Mouse (Mus musculus) CH12.LX (cell line): ENCODE results near the gene Ugt1a10. TPM values are rescaled to one million over a fixed set of nuclear protein-coding genes. Genes with fewer than 3 reads are reported as not detected.
"Not testable (repeated sequence)": the region's sequence is repeated elsewhere in the genome, so short reads cannot be mapped to it uniquely, and the experiment has no call there.

ENCODE experiments used
- DNase-seq: peaks from one replicate; pipeline ENCODE4 v3.0.0-alpha.2; 2013; ENCODE audit errors: extremely low read depth
- H3K27ac ChIP-seq: 2 replicates; pipeline ENCODE4 v1.5.1; 2012; ENCODE audit warnings: low read depth, mild to moderate bottlenecking, control low read depth, moderate library complexity; ENCODE audit not compliant: insufficient read depth
- H3K27me3 ChIP-seq: replicated peaks from 2 replicates; pipeline ENCODE3; 2012; ENCODE audit warnings: inconsistent platforms
- H3K36me3 ChIP-seq, 2 experiments: replicated peaks in 1 of 2; 2 replicates each; pipeline versions ENCODE3 to v1.6.1; 2012; ENCODE audit warnings: inconsistent platforms in 1 of 2, low read length in 1 of 2, mild to moderate bottlenecking in 1 of 2, mixed read lengths in 1 of 2, moderate library complexity in 1 of 2; ENCODE audit not compliant: control insufficient read depth in 1 of 2, insufficient read depth in 1 of 2
- H3K4me1 ChIP-seq, 2 experiments: 2 replicates each; pipeline ENCODE4 v1.6.1; 2012; ENCODE audit warnings: inconsistent platforms in 1 of 2, moderate library complexity in 1 of 2; ENCODE audit not compliant: insufficient read depth in 2 of 2, control insufficient read depth in 1 of 2
- H3K4me2 ChIP-seq: 2 replicates; pipeline ENCODE4 v1.6.1; 2012; ENCODE audit warnings: low read depth, mild to moderate bottlenecking, control low read depth; ENCODE audit not compliant: poor library complexity, insufficient read depth, severe bottlenecking
- H3K4me3 ChIP-seq, 3 experiments: fragments of 150-350 bp in 1 of 3; sonication (generic) in 1 of 3; replicated peaks in 1 of 3; 2 replicates each; pipeline versions ENCODE3 to v1.5.1; 2011 to 2012; ENCODE audit warnings: low read depth in 2 of 3, low read length in 2 of 3, mild to moderate bottlenecking in 2 of 3, moderate library complexity in 2 of 3, control low read depth in 1 of 3, improper control_type of control experiment in 1 of 3, inconsistent platforms in 1 of 3, mixed read lengths in 1 of 3; ENCODE audit not compliant: poor library complexity in 1 of 3
- H3K79me2 ChIP-seq: replicated peaks from 2 replicates; pipeline ENCODE4 v1.6.1; 2012; ENCODE audit warnings: mild to moderate bottlenecking, moderate library complexity; ENCODE audit not compliant: control insufficient read depth, poor library complexity, insufficient read depth, severe bottlenecking; ENCODE audit errors: extremely low read depth
- H3K9ac ChIP-seq: 2 replicates; pipeline ENCODE4 v1.6.1; 2012; ENCODE audit warnings: low read depth, mild to moderate bottlenecking, control low read depth, moderate library complexity; ENCODE audit not compliant: insufficient read depth
- H3K9me3 ChIP-seq: replicated peaks from 2 replicates; pipeline ENCODE3; 2012; ENCODE audit warnings: low read length, inconsistent platforms, mixed read lengths
- CTCF ChIP-seq, 2 experiments: IDR thresholded peaks in 1 of 2; conservative IDR thresholded peaks in 1 of 2; 2 replicates each; pipeline ENCODE4 v1.5.1; 2011 to 2012; ENCODE audit warnings: low read depth in 2 of 2, low read length in 2 of 2, improper control_type of control experiment in 1 of 2, inconsistent platforms in 1 of 2, mild to moderate bottlenecking in 1 of 2, moderate library complexity in 1 of 2
- ELF1 ChIP-seq: IDR thresholded peaks from 2 replicates; pipeline ENCODE4 v1.6.1; 2014; ENCODE audit warnings: low read depth, mild to moderate bottlenecking, inconsistent platforms, low read length, improper control_type of control experiment
- ETS1 ChIP-seq: conservative IDR thresholded peaks from 2 replicates; pipeline ENCODE4 v1.6.1; 2012; ENCODE audit warnings: low read depth, mild to moderate bottlenecking, inconsistent platforms, low read length, improper control_type of control experiment, moderate library complexity
- JUND ChIP-seq: conservative IDR thresholded peaks from 2 replicates; pipeline ENCODE4 v1.6.1; 2011; ENCODE audit warnings: low read depth, low read length, improper control_type of control experiment
- MAX ChIP-seq: IDR thresholded peaks from 2 replicates; pipeline ENCODE4 v1.6.1; 2011; ENCODE audit warnings: low read length, improper control_type of control experiment
- MYC ChIP-seq: IDR thresholded peaks from 2 replicates; pipeline ENCODE4 v1.6.1; 2011; ENCODE audit warnings: low read depth, mild to moderate bottlenecking, improper control_type of control experiment, low read length
- POLR2A ChIP-seq: IDR thresholded peaks from 2 replicates; pipeline ENCODE4 v1.6.1; 2011; ENCODE audit warnings: low read depth, mild to moderate bottlenecking, improper control_type of control experiment, low read length
- SIN3A ChIP-seq: IDR thresholded peaks from 2 replicates; pipeline ENCODE4 v1.6.1; 2012; ENCODE audit warnings: low read length, improper control_type of control experiment, inconsistent platforms
- SMC3 ChIP-seq: IDR thresholded peaks from 2 replicates; pipeline ENCODE4 v1.6.1; 2011; ENCODE audit warnings: low read depth, low read length, improper control_type of control experiment
- TBP ChIP-seq: conservative IDR thresholded peaks from 2 replicates; pipeline ENCODE4 v1.6.1; 2011; ENCODE audit warnings: low read depth, low read length, improper control_type of control experiment
- USF2 ChIP-seq: conservative IDR thresholded peaks from 2 replicates; pipeline ENCODE4 v1.6.1; 2011; ENCODE audit warnings: low read depth, low read length, improper control_type of control experiment
- ZKSCAN1 ChIP-seq: IDR thresholded peaks from 2 replicates; pipeline ENCODE4 v1.6.1; 2012; ENCODE audit warnings: low read depth, inconsistent platforms, low read length, improper control_type of control experiment, borderline replicate concordance
- dilution Hi-C: fragments of 300-500 bp; cut with MboI; formaldehyde crosslinking; loops from 2 replicates; pipeline ENCODE4 v1.14.3; 2020; ENCODE audit warnings: low sequenced_read_pairs; ENCODE audit not compliant: extremely low pct_unique_long_range_greater_than_20kb, extremely low pct_ligation_motif_present
- in situ Hi-C: fragments of 300-500 bp; cut with MboI; formaldehyde crosslinking; loops from 3 replicates; pipeline ENCODE4 v1.14.3; 2019; ENCODE audit warnings: low sequenced_read_pairs, low pct_ligation_motif_present, low pct_unique_long_range_greater_than_20kb, mixed read lengths
- polyA plus RNA-seq: library from polyadenylated mRNA; unstranded; fragments of >175 nt; gene quantifications from 2 replicates; pipeline ENCODE4 v1.2.1, GENCODE M21; 2012; ENCODE audit warnings: low read depth; ENCODE audit not compliant: insufficient read length
- total RNA-seq, 2 experiments: library from RNA; depleted of rRNA; stranded (reverse); fragments of 300-350 nt in 1 of 2; fragments of >200 nt in 1 of 2; gene quantifications; 2 replicates each; pipeline ENCODE4 v1.2.3; 2012 to 2014

Ugt1a10 gene
- total and polyA plus RNA-seq, 3 experiments, result not detected

DNA sequence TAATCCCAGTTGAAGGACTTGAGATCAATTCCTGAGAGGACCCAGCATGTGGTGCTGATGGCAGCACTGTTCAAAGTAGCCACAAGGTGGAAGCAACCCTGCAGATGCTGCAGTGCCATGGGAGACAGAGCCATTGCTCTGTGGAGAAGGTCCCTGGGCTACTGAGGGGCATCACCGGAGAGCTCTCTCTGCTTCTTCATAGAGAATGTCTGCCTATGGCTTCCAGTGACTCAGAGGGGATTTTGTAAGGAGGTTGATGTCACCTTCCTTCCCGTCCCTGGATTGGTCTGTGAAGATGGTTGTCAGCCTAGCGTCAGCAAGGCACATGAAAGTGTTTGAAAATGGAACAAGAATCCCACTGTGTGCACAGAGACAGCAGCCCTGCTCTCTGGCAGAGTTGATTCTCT is 39.1 kb downstream of the Ugt1a10 start:
- Histone ChIP-seq H3K4me2 (peak overlapping the region; percentile 64), H3K4me1 (peaks cover 0 to 25% of the 10 kb centered on the region in 2 experiments; a peak in 2 of 4 replicates), H3K4me3 (peak overlapping the region in 1 of 3 experiments; percentile 58)
- dilution Hi-C loops, H3K27me3 ChIP-seq, H3K9ac ChIP-seq, H3K36me3 ChIP-seq, H3K9me3 ChIP-seq, in situ Hi-C loops, H3K79me2 ChIP-seq, H3K27ac ChIP-seq: not testable (repeated sequence)
- TF ChIP-seq ZKSCAN1 (peak; percentile 75), SMC3 (peak; percentile 16; the same call in 1 of the 2 replicates), CTCF (conservative IDR thresholded peaks at IDR 0.05 in 1 of 2, IDR thresholded peaks at IDR 0.05 in 1 of 2; ENCODE audit: low read depth in 2 of 2, low read length in 2 of 2) (peak in 1 of 2 experiments; percentile 38; a peak in 2 of 4 replicates), POLR2A (peak; percentile 42; the same call in 1 of the 2 replicates), TBP (peak; percentile 57; the same call in 1 of the 2 replicates)
- DNase-seq, result peak; percentile 49

GRCm38 (mm10) chr1:88094941-88095492 is 39.8 kb downstream of the Ugt1a10 start, which contains the start of gene Ugt1a7c:
Gene Ugt1a7c, plus strand, starts transcription at chr1:88095062.
- Histone ChIP-seq H3K4me2 (peak within 1 kb of the TSS; percentile 64), H3K27ac (peak within 1 kb of the TSS; percentile 55), H3K4me1 (peaks cover 0 to 25% of the 10 kb centered on the region in 2 experiments; a peak in 2 of 4 replicates), H3K9ac (no peak within 1 kb of the TSS; the same call in 1 of the 2 replicates), H3K36me3 (no peaks in the 10 kb centered on the region), H3K9me3 (no peaks in the 10 kb centered on the region), H3K79me2 (no peaks in the 10 kb centered on the region), H3K27me3 (no peaks in the 10 kb centered on the region), H3K4me3 (peak within 1 kb of the TSS; percentile 5 to 58 (median 20))
- TF ChIP-seq SIN3A, result 0 out of 2 replicates have a peak, but pooled peaks have one; percentile 26
- TF ChIP-seq JUND, result no peak
- TF ChIP-seq ETS1, result 0 out of 2 replicates have a peak, but pooled peaks have one; percentile 18
- 0 out of 2 replicates have a peak, but pooled peaks have one; percentile 32 for TF ChIP-seq MYC
- TF ChIP-seq USF2, result no peak
- TF ChIP-seq ELF1, result 0 out of 2 replicates have a peak, but pooled peaks have one; percentile 8
- 0 out of 2 replicates have a peak, but pooled peaks have one; percentile 18 for TF ChIP-seq MAX
- DNase-seq, result peak; percentile 68
- dilution Hi-C loops (no loop called here), in situ Hi-C loops (no loop called here)

- H3K27ac ChIP-seq, H3K36me3 ChIP-seq, H3K4me2 ChIP-seq, DNase-seq, in situ Hi-C loops, H3K9ac ChIP-seq, H3K27me3 ChIP-seq, H3K79me2 ChIP-seq, H3K9me3 ChIP-seq, H3K4me3 ChIP-seq, dilution Hi-C loops: not testable (repeated sequence)
- peaks cover 0 to 23% of the 10 kb centered on the region in 2 experiments; a peak in 2 of 4 replicates for H3K4me1 ChIP-seq
These were observed 43.4 kb downstream of the Ugt1a10 start for GRCm38 (mm10) chr1:88098546-88098945.

- DNase-seq, H3K9me3 ChIP-seq, dilution Hi-C loops, in situ Hi-C loops, H3K27ac ChIP-seq, H3K4me2 ChIP-seq, H3K36me3 ChIP-seq, H3K27me3 ChIP-seq, H3K79me2 ChIP-seq, H3K4me3 ChIP-seq, H3K9ac ChIP-seq: not testable (repeated sequence)
- H3K4me1 ChIP-seq, result peaks cover 0 to 29% of the 10 kb centered on the region in 2 experiments; a peak in 2 of 4 replicates
These were observed 44.5 kb downstream of the Ugt1a10 start for GRCm38 (mm10) chr1:88099691-88100090.

DNA sequence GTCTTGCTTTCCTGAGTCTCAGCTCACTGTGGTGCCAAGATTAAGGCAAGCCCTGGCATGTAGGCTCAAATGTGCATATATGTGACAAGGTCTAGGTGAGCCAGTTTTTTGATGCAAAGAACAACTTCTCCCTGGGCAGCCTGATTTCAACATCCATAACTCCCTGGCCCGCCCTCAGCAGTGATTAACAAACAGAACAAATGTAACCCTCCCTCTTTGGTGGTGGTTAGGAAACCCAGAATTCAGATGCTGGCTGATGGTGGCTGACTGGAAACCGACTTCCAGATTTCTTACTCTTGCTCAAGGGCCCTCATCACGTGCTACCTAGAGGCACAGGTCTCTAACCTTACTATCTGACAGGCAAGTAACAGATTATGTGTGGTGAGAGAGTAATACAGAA is 47.8 kb downstream of the Ugt1a10 start, which contains the start of gene Ugt1a6b:
Ugt1a6b (plus strand) TSS at position 234 of the 400 bp plus-strand sequence.
- H3K27me3 ChIP-seq, dilution Hi-C loops, H3K4me2 ChIP-seq, DNase-seq, in situ Hi-C loops, H3K79me2 ChIP-seq, H3K9ac ChIP-seq, H3K9me3 ChIP-seq, H3K36me3 ChIP-seq, H3K4me3 ChIP-seq, H3K27ac ChIP-seq: not testable (repeated sequence)
- H3K4me1 ChIP-seq, result peaks cover 0 to 28% of the 10 kb centered on the region in 2 experiments; a peak in 2 of 4 replicates
